Comparison of ENCODE assay signal across 13 mouse cellular contexts in genomic region chr3:96087801-96088200, GRCm38 (mm10).
"Had no signal": no experiment of that assay in that cellular context is flagged by ENCODE, and none has a peak within 500 bp of the region (broad histone marks: within the 10 kb centered on the region; RNA-seq: fewer than 3 reads in every experiment).

No protein-coding gene starts in this region.

- H3K4me2 ChIP-seq: kidney, embryonic 15.5 days; limb, embryonic 15.5 days; neural tube, embryonic 12.5 days; stomach, embryonic 15.5 days had no signal

- H3K9me3 ChIP-seq: kidney, embryonic 15.5 days; limb, embryonic 15.5 days; neural tube, embryonic 12.5 days; stomach, embryonic 15.5 days had no signal

- H3K36me3 ChIP-seq: kidney, embryonic 15.5 days; limb, embryonic 15.5 days; midbrain, embryonic 10.5 days; neural tube, embryonic 12.5 days; stomach, embryonic 15.5 days had no signal

- H3K9ac ChIP-seq: kidney, embryonic 15.5 days; limb, embryonic 15.5 days; neural tube, embryonic 12.5 days; stomach, embryonic 15.5 days had no signal

- H3K4me1 ChIP-seq: kidney, embryonic 15.5 days; limb, embryonic 15.5 days; neural tube, embryonic 12.5 days; stomach, embryonic 15.5 days had no signal

- H3K27ac ChIP-seq: kidney, embryonic 15.5 days; left cerebral cortex, adult 2 months; limb, embryonic 15.5 days; midbrain, embryonic 10.5 days; neural tube, embryonic 12.5 days; stomach, embryonic 15.5 days had no signal

- H3K4me3 ChIP-seq: kidney, embryonic 15.5 days; left cerebral cortex, adult 2 months; limb, embryonic 15.5 days; midbrain, embryonic 10.5 days; neural tube, embryonic 12.5 days; stomach, embryonic 15.5 days had no signal

- DNase-seq: kidney, adult 11 months; kidney, postnatal 14 days; lung, adult 18-20 months; midbrain, embryonic 14.5 days; spleen, adult 18-20 months; thymus, adult 2 months; thymus, postnatal 25 days had no signal

- H3K27me3 ChIP-seq: kidney, embryonic 15.5 days; limb, embryonic 15.5 days; neural tube, embryonic 12.5 days; stomach, embryonic 15.5 days had no signal
